ENCODE assay signal across 8 mouse cellular contexts in genomic region chr16:78313135-78313887, GRCm38 (mm10). TPM values are rescaled to one million over a fixed set of nuclear protein-coding genes. Genes with fewer than 3 reads are reported as not detected.
DNase-seq lines count a peak whose midpoint lies in the region; ATAC-seq and TF ChIP-seq lines count a peak whose summit lies in the region.
"Had no signal": no experiment of that assay in that cellular context is flagged by ENCODE, and none has a peak within 500 bp of the region (broad histone marks: within the 10 kb centered on the region; RNA-seq: fewer than 3 reads in every experiment).

No protein-coding gene starts in this region.

- TF ChIP-seq CTCF in left cerebral cortex, adult 2 months (IDR thresholded peaks at IDR 0.05), result no peak
- no peak for TF ChIP-seq CTCF in heart, postnatal 0 days (IDR thresholded peaks at IDR 0.05; ENCODE audit: low read depth)
- no peak for TF ChIP-seq CTCF in midbrain, postnatal 0 days (IDR thresholded peaks at IDR 0.05)

- H3K4me1 ChIP-seq in forebrain, embryonic 12.5 days, result peaks cover 35% of the 10 kb centered on the region
- H3K4me1 ChIP-seq in heart, postnatal 0 days (ENCODE audit: control insufficient read depth, insufficient read depth), result peaks cover 19% of the 10 kb centered on the region
- H3K4me1 ChIP-seq in midbrain, postnatal 0 days (ENCODE audit: insufficient read depth, low read length), result 0 out of 2 replicates have a peak, but pooled peaks cover 6% of the 10 kb centered on the region

- WGBS in forebrain, embryonic 12.5 days, result 22% methylated on average over 16 of the region's 16 CpGs
- WGBS in heart, postnatal 0 days, result 36% methylated on average over 16 of the region's 16 CpGs
- WGBS in midbrain, postnatal 0 days, result 34% methylated on average over 16 of the region's 16 CpGs

- no peak for TF ChIP-seq EP300 in heart, postnatal 0 days (IDR thresholded peaks at IDR 0.05; ENCODE audit: low read depth)

- H3K4me2 ChIP-seq in forebrain, embryonic 12.5 days, result peak overlapping the region; percentile 45
- H3K4me2 ChIP-seq in heart, postnatal 0 days (ENCODE audit: low read depth, low read length), result peak overlapping the region; percentile 43
- peak overlapping the region; percentile 7 for H3K4me2 ChIP-seq in midbrain, postnatal 0 days (ENCODE audit: low read depth, low read length, poor library complexity, severe bottlenecking)
- H3K4me2 ChIP-seq: kidney, embryonic 15.5 days had no signal

- no peaks in the 10 kb centered on the region for H3K27me3 ChIP-seq in forebrain, embryonic 12.5 days
- H3K27me3 ChIP-seq in heart, postnatal 0 days (ENCODE audit: control insufficient read depth, insufficient read depth, low read length), result no peaks in the 10 kb centered on the region
- no peaks in the 10 kb centered on the region for H3K27me3 ChIP-seq in midbrain, postnatal 0 days (ENCODE audit: insufficient read depth, low read length)
- H3K27me3 ChIP-seq: kidney, embryonic 15.5 days had no signal

- peak overlapping the region; percentile 11; the same call in 1 of the 2 replicates for H3K4me3 ChIP-seq in left cerebral cortex, adult 2 months
- H3K4me3 ChIP-seq in forebrain, embryonic 12.5 days (replicated peaks), result no peak overlapping the region; the same call in 1 of the 2 replicates
- H3K4me3 ChIP-seq in heart, postnatal 0 days (ENCODE audit: low read depth, low read length), result 0 out of 2 replicates have a peak overlapping the region, but pooled peaks have one; percentile 3
- no peak overlapping the region; the same call in 1 of the 2 replicates for H3K4me3 ChIP-seq in midbrain, postnatal 0 days (ENCODE audit: low read depth, low read length)
- H3K4me3 ChIP-seq: kidney, embryonic 15.5 days had no signal

- intact Hi-C loops in left cerebral cortex, adult 2 months (cut with DNase I), result no loop called here

- no peaks in the 10 kb centered on the region; the same call in 1 of the 2 replicates for H3K36me3 ChIP-seq in forebrain, embryonic 12.5 days (replicated peaks)
- no peaks in the 10 kb centered on the region for H3K36me3 ChIP-seq in heart, postnatal 0 days (replicated peaks; ENCODE audit: control insufficient read depth, insufficient read depth, low read length)
- peaks cover 4% of the 10 kb centered on the region; the same call in 1 of the 2 replicates for H3K36me3 ChIP-seq in midbrain, postnatal 0 days (ENCODE audit: insufficient read depth, low read length)
- H3K36me3 ChIP-seq: kidney, embryonic 15.5 days had no signal

- H3K9me3 ChIP-seq in forebrain, embryonic 12.5 days, result no peaks in the 10 kb centered on the region
- no peaks in the 10 kb centered on the region for H3K9me3 ChIP-seq in heart, postnatal 0 days (replicated peaks; ENCODE audit: control insufficient read depth, low read length)
- no peaks in the 10 kb centered on the region for H3K9me3 ChIP-seq in midbrain, postnatal 0 days (ENCODE audit: low read length)
- H3K9me3 ChIP-seq: kidney, embryonic 15.5 days had no signal

- H3K9ac ChIP-seq in forebrain, embryonic 12.5 days, result 0 out of 2 replicates have a peak overlapping the region, but pooled peaks have one; percentile 13
- 0 out of 2 replicates have a peak overlapping the region, but pooled peaks have one; percentile 17 for H3K9ac ChIP-seq in heart, postnatal 0 days (replicated peaks; ENCODE audit: low read depth, low read length)
- H3K9ac ChIP-seq in midbrain, postnatal 0 days (replicated peaks; ENCODE audit: low read length, poor library complexity, severe bottlenecking), result no peak overlapping the region
- H3K9ac ChIP-seq: kidney, embryonic 15.5 days had no signal

- ATAC-seq in forebrain, embryonic 12.5 days (ENCODE audit: low FRiP score), result peak; percentile 42; the same call in 1 of the 2 replicates
- ATAC-seq in heart, postnatal 0 days (ENCODE audit: insufficient read depth, low read depth), result no peak
- ATAC-seq in midbrain, postnatal 0 days (ENCODE audit: low FRiP score), result no peak

- DNase-seq in left cerebral cortex, adult 2 months (ENCODE audit: extremely low spot score in 1 of 2, low spot score in 2 of 2), result no peak
- DNase-seq in left cerebral cortex, adult 18-20 months (ENCODE audit: low spot score in 2 of 2), result no peak
- DNase-seq in heart, postnatal 0 days (ENCODE audit: low spot score), result no peak
- peak; percentile 49 for DNase-seq in midbrain, postnatal 0 days (ENCODE audit: low spot score)
- DNase-seq in right cerebral cortex, postnatal 10 days (ENCODE audit: low spot score in 2 of 2), result no peak
- no peak for DNase-seq in frontal cortex, postnatal 14 days (ENCODE audit: low spot score in 2 of 2)

- H3K27ac ChIP-seq in left cerebral cortex, adult 2 months, result no peak overlapping the region
- peak overlapping the region; percentile 27; the same call in 1 of the 2 replicates for H3K27ac ChIP-seq in forebrain, embryonic 12.5 days
- H3K27ac ChIP-seq in heart, postnatal 0 days (ENCODE audit: low read depth), result peak overlapping the region; percentile 47
- no peak overlapping the region for H3K27ac ChIP-seq in midbrain, postnatal 0 days (ENCODE audit: low read depth, low read length)
- H3K27ac ChIP-seq: kidney, embryonic 15.5 days had no signal

RNA-seq across cellular contexts. Expression of gene Cxadr, which starts 12.0 kb away (rescaled TPM):
- total RNA-seq in left cerebral cortex, adult 2 months (2021), result 10 to 100 TPM; 28.5 to 31.5 TPM
- 10 to 100 TPM; 22.0 to 26.8 TPM for total RNA-seq in left cerebral cortex, adult 18-20 months (2021)
- 108 and 120 TPM in 2 replicates for polyA plus RNA-seq in forebrain, embryonic 12.5 days (2016; fragmentation: Nextera tagmentation; extraction: Ambion mirVana)
- total RNA-seq in heart, postnatal 0 days (2014; rRNA removed; ENCODE audit: low replicate concordance), result 37.1 and 79.9 TPM in 2 replicates
- 22.6 and 23.3 TPM in 2 replicates for polyA plus RNA-seq in heart, postnatal 0 days (2015; fragmentation: Nextera tagmentation; extraction: Ambion mirVana)
- total RNA-seq in midbrain, postnatal 0 days (2014; rRNA removed), result 346 and 458 TPM in 2 replicates
- 167 and 178 TPM in 2 replicates for polyA plus RNA-seq in midbrain, postnatal 0 days (2015; fragmentation: Nextera tagmentation; extraction: Ambion mirVana)

Comparison
In these comparisons a context has a peak if more than half of its experiments do, and no peak if none do; other contexts are left out.
1. H3K27ac ChIP-seq: peak in forebrain, embryonic 12.5 days (single experiment) and heart, postnatal 0 days (single experiment); none in left cerebral cortex, adult 2 months (single experiment) and midbrain, postnatal 0 days (single experiment).
2. H3K4me3 ChIP-seq: peak in left cerebral cortex, adult 2 months (single experiment) and heart, postnatal 0 days (single experiment); none in forebrain, embryonic 12.5 days (single experiment) and midbrain, postnatal 0 days (single experiment).
3. Peak in every context shown above with its lines, with median percentiles within 50 percentile points of each other: H3K4me2 ChIP-seq.